Mouse (Mus musculus) limb, embryonic 11.5 days (tissue): ENCODE measurements around the gene Srp54a. TPM values are rescaled to one million over a fixed set of nuclear protein-coding genes. Genes with fewer than 3 reads are reported as not detected.
"Not testable (repeated sequence)": the region's sequence is repeated elsewhere in the genome, so short reads cannot be mapped to it uniquely, and the experiment has no call there.

Experiments used
- ATAC-seq: fragments of 200-750 bp; cut with Nextera tagmentation; 2 replicates; pipeline ENCODE4 v1.8.0; 2017; ENCODE audit warnings: low read depth; ENCODE audit not compliant: insufficient number of reproducible peaks, low FRiP score, low TSS enrichment
- DNase-seq: peaks from one replicate; pipeline ENCODE4 v3.0.0-alpha.2; 2015; ENCODE audit warnings: low spot score
- H3K27ac ChIP-seq: fragments of 300-500 bp; sonication (generic); replicated peaks from 2 replicates; pipeline ENCODE4 v1.5.1; 2014; ENCODE audit warnings: low read depth, mild to moderate bottlenecking, low read length
- H3K27me3 ChIP-seq: fragments of 300-500 bp; sonication (generic); 2 replicates; pipeline ENCODE4 v1.6.1; 2014; ENCODE audit warnings: mild to moderate bottlenecking, low read length, mixed read lengths; ENCODE audit not compliant: control insufficient read depth, insufficient read depth
- H3K36me3 ChIP-seq: fragments of 300-500 bp; sonication (generic); 2 replicates; pipeline ENCODE4 v1.6.1; 2014; ENCODE audit warnings: mild to moderate bottlenecking, low read length, moderate library complexity, mixed read lengths; ENCODE audit not compliant: control insufficient read depth, insufficient read depth
- H3K4me1 ChIP-seq: fragments of 300-500 bp; sonication (generic); 2 replicates; pipeline ENCODE4 v1.6.1; 2014; ENCODE audit warnings: low read length, mixed read lengths; ENCODE audit not compliant: control insufficient read depth, insufficient read depth
- H3K4me2 ChIP-seq: fragments of 300-500 bp; sonication (generic); 2 replicates; pipeline ENCODE4 v1.6.1; 2014; ENCODE audit warnings: low read depth, mild to moderate bottlenecking, moderate library complexity; ENCODE audit not compliant: severe bottlenecking
- H3K4me3 ChIP-seq: fragments of 300-500 bp; sonication (generic); 2 replicates; pipeline ENCODE4 v1.5.1; 2014; ENCODE audit warnings: low read depth, low read length
- H3K9ac ChIP-seq: fragments of 300-500 bp; sonication (generic); 2 replicates; pipeline ENCODE4 v1.6.1; 2014; ENCODE audit warnings: mild to moderate bottlenecking, low read length
- H3K9me3 ChIP-seq: fragments of 300-500 bp; sonication (generic); 2 replicates; pipeline ENCODE4 v1.6.1; 2016; ENCODE audit warnings: low read length; ENCODE audit not compliant: control insufficient read depth
- WGBS: fragments of 180-500 bp; shearing (Covaris S2); extraction: QIAGEN DNeasy Blood & Tissue Kit; methylation state at CpG from one replicate; pipeline ENCODE4 v1.1.7; 2014; 5-methylcytosine and 5-hydroxymethylcytosine counted together
- polyA plus RNA-seq: library from polyadenylated mRNA; unstranded; fragments of >200 nt; fragmentation: Nextera tagmentation; extraction: Ambion mirVana; gene quantifications from 2 replicates; pipeline ENCODE4 v1.2.1, GENCODE M21; 2014

The Srp54a gene
- polyA plus RNA-seq: 165 and 174 TPM in 2 replicates

DNA sequence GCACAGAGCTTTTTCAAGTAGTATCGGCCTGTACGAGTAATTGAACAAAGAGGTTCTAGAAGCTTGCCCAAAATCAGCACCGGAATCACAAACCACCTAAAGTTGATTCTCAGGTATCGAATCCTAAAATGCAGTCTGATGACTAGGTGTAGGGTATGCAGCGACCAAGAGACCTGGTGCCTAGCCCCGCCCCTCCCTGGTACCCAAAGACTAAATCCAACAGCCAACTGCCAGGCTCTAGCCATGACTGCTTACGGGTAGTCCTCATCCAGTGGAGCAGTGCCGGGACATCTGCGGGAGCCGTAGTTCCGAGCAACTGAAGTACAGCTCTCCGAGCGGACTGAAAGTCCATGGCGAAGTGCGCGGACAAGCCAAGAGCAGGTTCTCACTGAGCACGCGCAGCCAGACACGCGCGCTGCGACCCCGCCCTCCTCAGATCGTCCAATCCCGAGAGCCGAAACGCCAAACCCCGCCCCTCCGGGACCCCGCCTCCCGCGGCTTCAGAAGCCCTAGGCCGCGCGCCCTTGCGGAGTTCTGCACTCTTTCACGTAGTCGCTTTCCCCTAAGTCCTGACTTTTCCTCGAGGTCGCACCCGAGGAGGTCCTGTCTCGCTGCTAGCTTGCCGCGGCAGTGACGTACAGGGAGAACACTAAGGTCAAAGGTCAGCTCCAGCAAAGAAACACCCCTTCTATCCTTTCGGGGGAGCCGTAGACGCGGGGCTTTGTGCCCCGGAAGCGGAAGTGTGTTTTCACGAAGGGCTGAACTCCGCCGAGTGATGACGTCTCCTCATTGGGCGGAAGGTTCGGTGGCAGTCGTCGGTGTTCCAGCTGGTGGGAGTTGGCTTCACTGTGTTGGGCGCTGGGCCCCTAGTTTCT, at the start of gene Srp54a, which contains the start of gene 2700097O09Rik:
Gene Srp54a (plus strand): TSS at position 537 of the 875 bp plus-strand sequence.
Gene 2700097O09Rik (minus strand): TSS at position 385 of the 875 bp plus-strand sequence.
- under 1% methylated on average over 54 of the region's 60 CpGs for WGBS
- H3K9ac ChIP-seq: peak within 1 kb of the TSS; percentile 60
- DNase-seq (peak; percentile 98), ATAC-seq (peak; percentile 99)
- H3K27ac ChIP-seq: peak within 1 kb of the TSS; percentile 59; the same call in 1 of the 2 replicates
- H3K27me3 ChIP-seq, H3K36me3 ChIP-seq, H3K9me3 ChIP-seq, H3K4me1 ChIP-seq: not testable (repeated sequence)
- peak within 1 kb of the TSS; percentile 57 for H3K4me3 ChIP-seq
- peak within 1 kb of the TSS; percentile 41 for H3K4me2 ChIP-seq

DNA sequence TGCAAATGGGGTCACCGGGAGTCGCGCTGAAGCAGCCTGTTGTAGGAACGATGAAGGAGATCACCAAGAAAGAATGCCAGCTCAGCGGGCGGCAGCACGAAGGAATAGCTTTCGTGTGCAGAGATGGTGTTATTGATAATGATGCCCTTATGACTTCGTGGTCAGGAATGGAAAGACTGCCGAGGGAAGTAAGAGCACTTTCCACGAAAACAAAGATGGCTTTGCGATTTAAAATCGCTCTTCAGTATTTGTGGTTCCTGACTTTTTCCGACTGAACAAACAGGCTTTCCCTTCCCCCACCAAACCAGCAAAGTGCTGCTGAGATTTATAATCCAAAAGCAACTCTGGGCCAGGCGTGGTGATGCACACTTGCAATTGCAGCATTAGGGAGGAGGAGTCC, 39.1 kb upstream of the Srp54a start:
- Histone ChIP-seq H3K27me3 (no peaks in the 10 kb centered on the region), H3K4me3 (no peak overlapping the region), H3K27ac (no peak overlapping the region), H3K9me3 (no peaks in the 10 kb centered on the region), H3K4me1 (no peaks in the 10 kb centered on the region), H3K9ac (no peak overlapping the region), H3K36me3 (no peaks in the 10 kb centered on the region; the same call in 1 of the 2 replicates), H3K4me2 (no peak overlapping the region)
- ATAC-seq (no peak), DNase-seq (no peak)
- 75% methylated on average over 15 of the region's 15 CpGs for WGBS

DNA sequence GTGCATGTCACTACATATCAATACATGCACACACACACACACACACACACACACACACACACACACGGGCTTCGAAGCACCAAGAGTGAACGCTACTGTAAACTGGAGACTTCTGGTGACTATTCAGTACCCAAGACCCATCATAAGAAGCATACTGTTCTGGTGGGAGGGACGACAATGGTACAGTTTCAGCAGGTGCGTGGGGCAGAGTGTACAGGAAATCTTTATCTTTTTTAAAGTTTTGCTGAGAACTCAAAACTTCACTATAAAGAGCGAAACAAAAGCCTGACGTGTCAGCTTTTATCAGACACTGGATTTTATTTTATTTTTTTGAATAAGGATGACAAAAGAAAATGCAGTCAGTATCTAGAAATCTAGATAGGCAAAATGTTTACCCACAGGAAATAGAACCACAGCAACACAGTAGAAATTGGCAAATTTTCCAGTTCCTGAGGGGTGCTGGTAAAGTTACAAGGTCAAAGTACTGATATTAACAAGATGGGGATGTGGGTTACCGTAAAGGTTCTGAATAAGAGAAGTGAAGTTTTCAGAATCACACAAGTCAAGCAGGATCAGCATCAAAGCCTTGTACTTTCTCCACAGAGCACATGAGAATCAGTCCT, 30.2 kb upstream of the Srp54a start:
- H3K4me1 ChIP-seq: no peaks in the 10 kb centered on the region
- no peaks in the 10 kb centered on the region; the same call in 1 of the 2 replicates for H3K36me3 ChIP-seq
- no peaks in the 10 kb centered on the region for H3K9me3 ChIP-seq
- H3K9ac ChIP-seq: no peak overlapping the region
- H3K4me3 ChIP-seq: no peak overlapping the region
- no peak overlapping the region for H3K4me2 ChIP-seq
- no peaks in the 10 kb centered on the region for H3K27me3 ChIP-seq
- DNase-seq: no peak
- H3K27ac ChIP-seq: no peak overlapping the region
- WGBS: 95% methylated on average over 8 of the region's 8 CpGs
- no peak for ATAC-seq

DNA sequence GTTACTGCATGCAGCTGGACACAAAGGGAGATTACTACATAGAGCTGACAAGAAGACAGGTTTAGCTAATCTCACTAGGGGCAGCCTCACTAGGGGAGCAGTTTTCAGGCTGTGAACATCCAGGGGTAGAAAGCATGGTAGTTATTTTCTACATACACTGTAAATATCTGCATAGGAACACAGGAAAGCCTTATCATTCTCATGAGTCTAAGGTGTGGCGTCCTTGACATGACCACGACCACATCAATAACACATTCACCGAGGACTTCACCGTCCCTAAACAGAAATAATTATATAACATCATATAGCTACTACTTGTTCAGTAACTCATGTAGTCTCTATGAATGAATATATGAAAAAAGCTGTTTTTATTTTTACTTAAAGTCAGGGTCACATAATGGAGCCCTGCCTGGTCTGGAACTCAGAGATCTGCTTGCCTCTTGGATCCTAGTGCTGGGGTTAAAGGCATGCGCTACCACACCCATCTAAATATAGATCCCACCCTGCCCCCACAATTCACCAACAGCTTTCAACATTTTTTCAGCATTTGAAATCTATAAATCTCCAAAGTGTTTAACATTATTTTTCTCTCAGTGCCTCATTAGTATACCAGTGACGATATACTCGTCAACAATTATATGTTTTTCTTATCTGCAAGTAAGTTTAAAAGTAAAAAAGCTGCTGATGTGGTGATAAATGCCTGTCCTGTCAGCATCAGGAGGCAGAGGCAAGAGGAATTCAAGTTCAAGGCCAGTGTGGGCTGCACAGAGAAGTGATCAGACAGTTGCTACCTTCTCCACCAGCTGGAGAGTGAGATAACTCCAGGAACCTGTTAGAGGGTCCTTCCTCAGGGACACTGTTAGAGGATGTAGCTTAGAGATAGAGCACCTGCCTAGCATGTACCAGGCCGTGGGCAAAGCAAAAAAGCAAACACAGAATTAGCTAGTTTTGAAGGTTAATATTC, 28.6 kb upstream of the Srp54a start:
- no peak overlapping the region for H3K4me2 ChIP-seq
- WGBS: 90% methylated on average over 8 of the region's 8 CpGs
- H3K4me1 ChIP-seq: no peaks in the 10 kb centered on the region
- H3K27me3 ChIP-seq: no peaks in the 10 kb centered on the region
- no peak overlapping the region for H3K27ac ChIP-seq
- H3K36me3 ChIP-seq: no peaks in the 10 kb centered on the region; the same call in 1 of the 2 replicates
- no peaks in the 10 kb centered on the region for H3K9me3 ChIP-seq
- ATAC-seq (no peak), DNase-seq (no peak)
- no peak overlapping the region for H3K4me3 ChIP-seq
- no peak overlapping the region for H3K9ac ChIP-seq

DNA sequence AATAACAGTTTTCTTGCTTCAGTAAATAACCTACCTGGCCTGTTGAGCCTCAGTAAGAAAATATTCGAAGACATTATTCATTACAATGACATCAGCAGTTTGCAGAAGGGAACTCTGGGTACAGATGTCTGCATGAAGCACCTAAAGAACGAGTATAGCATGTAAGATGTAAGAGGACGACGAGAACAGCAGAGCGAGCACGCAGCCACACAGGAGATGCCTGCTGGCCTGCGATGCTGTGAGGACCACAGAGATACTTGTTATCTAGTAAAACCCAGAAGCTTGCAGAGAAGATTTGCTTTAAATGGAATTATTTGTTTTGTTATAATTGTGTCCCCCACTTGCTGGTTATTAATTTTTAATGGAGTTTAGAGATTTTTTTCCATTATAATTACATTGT, 26.8 kb upstream of the Srp54a start:
- Histone ChIP-seq H3K36me3 (no peaks in the 10 kb centered on the region; the same call in 1 of the 2 replicates), H3K9ac (no peak overlapping the region), H3K9me3 (no peaks in the 10 kb centered on the region), H3K4me1 (no peaks in the 10 kb centered on the region), H3K4me3 (no peak overlapping the region), H3K27me3 (no peaks in the 10 kb centered on the region), H3K4me2 (no peak overlapping the region), H3K27ac (no peak overlapping the region)
- ATAC-seq: no peak
- no peak for DNase-seq
- 88% methylated on average over 7 of the region's 7 CpGs for WGBS

DNA sequence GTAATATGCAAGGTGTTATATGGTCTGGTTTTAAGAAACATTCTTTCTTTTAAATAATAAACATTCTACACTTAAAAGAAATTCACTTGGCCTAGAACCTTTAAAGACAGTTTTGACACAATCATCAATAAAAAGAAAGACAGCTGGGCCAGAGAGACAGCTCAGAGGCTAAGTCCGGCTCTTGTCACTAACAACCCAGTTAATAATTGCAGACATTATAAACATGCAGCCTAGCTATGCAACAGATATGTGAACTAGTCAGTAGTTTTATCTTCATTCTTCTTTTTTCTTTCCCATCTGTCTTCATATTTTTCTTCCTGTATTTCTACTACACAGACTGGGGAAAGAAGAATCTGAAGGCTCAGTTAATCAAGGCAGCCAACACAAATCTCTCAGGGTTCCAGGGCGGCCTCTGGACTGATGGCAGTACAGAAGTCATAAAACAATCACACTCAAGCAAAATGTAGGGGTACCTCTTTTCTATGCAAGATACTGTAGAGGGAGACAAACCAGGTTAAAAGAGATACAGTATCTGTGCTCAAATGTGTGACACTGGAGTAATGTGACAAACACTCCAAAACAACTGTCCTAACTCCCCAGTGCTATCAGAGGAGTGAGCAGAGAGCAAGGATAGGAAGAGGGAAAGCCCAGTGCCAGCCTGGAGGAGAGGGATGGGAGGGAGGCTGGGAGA, 25.4 kb upstream of the Srp54a start:
- no peaks in the 10 kb centered on the region for H3K27me3 ChIP-seq
- no peaks in the 10 kb centered on the region for H3K9me3 ChIP-seq
- no peak overlapping the region for H3K4me3 ChIP-seq
- no peak overlapping the region for H3K9ac ChIP-seq
- 77% methylated on average over 2 of the region's 2 CpGs for WGBS
- ATAC-seq: no peak
- DNase-seq: no peak
- H3K36me3 ChIP-seq: no peaks in the 10 kb centered on the region; the same call in 1 of the 2 replicates
- H3K27ac ChIP-seq: no peak overlapping the region
- no peak overlapping the region for H3K4me2 ChIP-seq
- no peaks in the 10 kb centered on the region for H3K4me1 ChIP-seq

DNA sequence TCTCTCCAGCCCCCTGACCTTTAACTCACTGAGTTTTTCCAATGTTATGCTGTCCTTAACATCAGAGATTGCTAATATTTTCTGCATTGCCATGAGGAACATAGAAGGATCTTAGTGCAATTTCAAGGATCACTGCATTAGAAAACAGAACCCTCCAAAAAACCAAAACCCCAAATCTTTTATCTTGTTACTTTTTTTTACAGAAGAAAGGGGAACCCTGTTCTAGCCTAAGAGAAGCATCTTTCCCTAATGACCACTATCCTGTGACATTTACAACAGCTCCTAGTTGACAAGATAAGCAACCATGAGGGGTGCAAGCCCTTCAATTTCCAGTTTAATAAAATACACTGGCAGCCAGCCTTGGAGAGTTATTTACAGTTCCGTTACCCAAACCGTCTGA, 23.4 kb upstream of the Srp54a start:
- no peak overlapping the region for H3K9ac ChIP-seq
- no peak overlapping the region for H3K27ac ChIP-seq
- no peak overlapping the region for H3K4me3 ChIP-seq
- H3K4me2 ChIP-seq: no peak overlapping the region
- ATAC-seq: no peak
- no peaks in the 10 kb centered on the region for H3K9me3 ChIP-seq
- no peak for DNase-seq
- no peaks in the 10 kb centered on the region; the same call in 1 of the 2 replicates for H3K36me3 ChIP-seq
- H3K27me3 ChIP-seq: no peaks in the 10 kb centered on the region
- 80% methylated on average over 2 of the region's 2 CpGs for WGBS
- no peaks in the 10 kb centered on the region for H3K4me1 ChIP-seq
